Mouse (Mus musculus) liver, adult 2 months (tissue): ENCODE results near the gene Rph3al.

Experiments used
- CTCF ChIP-seq: fragments of 200-500 bp; IDR thresholded peaks from 2 replicates; pipeline ENCODE4 v1.5.1; 2011; ENCODE audit warnings: low read depth, low read length, control low read depth
- POLR2A ChIP-seq: fragments of 200-500 bp; IDR thresholded peaks from 2 replicates; pipeline ENCODE4 v1.6.1; 2011; ENCODE audit warnings: low read length, control low read depth; ENCODE audit not compliant: insufficient read depth; ENCODE audit errors: extremely low read depth

DNA sequence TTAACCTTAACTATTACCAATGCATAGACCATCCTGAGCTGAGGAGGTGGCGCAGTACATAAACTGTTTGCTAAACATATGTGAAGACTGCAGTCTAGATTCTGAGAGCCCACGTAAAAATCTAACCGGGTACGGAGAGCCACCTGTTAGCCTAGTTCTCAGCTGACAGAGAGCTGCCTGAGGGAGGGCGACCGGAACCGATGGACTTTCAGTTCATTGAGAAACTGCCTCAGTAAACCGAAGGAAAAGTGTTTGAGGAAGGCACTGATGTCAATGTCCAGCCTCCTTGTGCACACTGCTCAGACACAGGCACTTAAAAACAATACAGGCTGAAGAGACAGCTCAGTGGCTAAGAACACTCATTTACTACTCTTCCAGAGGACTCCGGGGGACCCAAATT lies 8.0 kb downstream of the Rph3al start:
- no peak for TF ChIP-seq CTCF
- TF ChIP-seq POLR2A: no peak
